Mouse (Mus musculus): ENCODE measurements around the gene Hist1h2ae. TPM values are rescaled to one million over a fixed set of nuclear protein-coding genes. Genes with fewer than 3 reads are reported as not detected.
"Not testable (repeated sequence)": the region's sequence is repeated elsewhere in the genome, so short reads cannot be mapped to it uniquely, and the experiment has no call there.

Hist1h2ae gene
- polyA plus RNA-seq, 1 experiment: 1.3 TPM

DNA sequence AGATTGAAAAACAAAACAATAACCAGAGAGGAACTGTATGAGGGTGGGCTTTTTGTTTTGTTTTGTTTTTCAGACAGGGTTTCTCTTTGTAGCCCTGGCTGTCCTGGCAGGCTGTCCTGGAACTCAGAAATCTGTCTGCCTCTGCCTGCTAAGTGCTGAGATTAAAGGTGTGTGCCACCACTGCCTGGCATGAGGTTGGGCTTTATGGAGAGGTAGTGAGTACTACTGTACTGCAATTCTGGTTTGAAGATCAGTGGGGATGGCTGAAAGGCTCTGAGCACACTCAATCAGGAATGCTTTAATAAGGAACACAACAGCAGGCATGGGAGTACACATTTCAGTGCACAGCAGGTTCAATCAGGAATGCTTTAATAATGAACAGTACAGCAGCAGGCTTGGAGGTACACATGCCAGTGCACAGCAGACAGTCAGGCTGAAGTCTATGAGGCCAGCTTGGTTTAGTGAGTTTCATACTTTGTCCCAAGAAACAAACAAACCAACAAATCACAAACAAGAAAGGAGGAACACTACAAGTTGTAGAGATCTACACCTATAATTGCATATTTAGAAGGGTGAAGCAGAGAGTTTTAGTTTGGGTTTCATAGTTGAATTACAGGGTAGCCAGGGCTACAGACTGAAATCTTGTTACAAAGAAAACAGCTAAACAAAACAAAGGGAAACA is 12.5 kb upstream of the Hist1h2ae start:
- DNase-seq (ENCODE audit: low read depth): no peak

DNA sequence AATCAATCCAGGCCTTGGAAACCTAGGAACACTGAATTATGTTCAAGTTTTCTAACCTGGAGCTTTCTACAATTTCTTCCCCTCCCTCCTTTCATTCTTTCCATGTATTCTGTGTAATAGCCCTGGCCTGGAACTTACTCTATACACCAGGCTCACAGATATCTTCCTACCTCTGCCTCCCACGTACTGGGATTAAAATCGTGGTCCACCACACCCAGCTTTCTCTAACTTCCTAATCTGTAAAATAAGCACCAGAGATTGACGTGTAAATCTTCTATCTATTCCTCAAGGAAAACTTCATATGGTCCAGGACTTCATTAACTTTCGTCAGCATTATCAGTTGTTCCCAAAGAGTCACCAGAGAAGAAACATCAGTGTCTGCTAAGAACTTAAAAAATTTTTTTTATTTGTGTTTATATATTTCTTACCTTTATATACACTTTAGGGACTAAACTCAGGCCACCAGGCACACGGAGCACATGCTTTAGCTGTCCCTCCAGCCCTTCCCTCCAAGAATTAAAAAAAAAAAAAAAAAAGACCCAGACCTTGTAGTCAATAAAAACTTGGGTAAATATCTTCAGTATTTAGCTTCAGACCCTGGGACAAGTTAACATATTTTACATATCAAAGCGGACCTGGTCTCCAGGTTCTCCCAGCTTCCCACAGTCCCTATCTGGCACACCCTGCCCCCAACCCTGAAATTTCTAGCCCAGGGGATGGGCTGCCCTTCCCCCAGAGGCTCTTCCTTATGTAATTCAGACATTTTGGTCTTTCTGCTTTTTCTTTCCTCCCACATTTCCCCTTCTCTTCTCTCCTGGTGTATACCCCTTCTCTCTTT is 11.4 kb upstream of the Hist1h2ae start:
- no peak for DNase-seq (ENCODE audit: low read depth)

DNA sequence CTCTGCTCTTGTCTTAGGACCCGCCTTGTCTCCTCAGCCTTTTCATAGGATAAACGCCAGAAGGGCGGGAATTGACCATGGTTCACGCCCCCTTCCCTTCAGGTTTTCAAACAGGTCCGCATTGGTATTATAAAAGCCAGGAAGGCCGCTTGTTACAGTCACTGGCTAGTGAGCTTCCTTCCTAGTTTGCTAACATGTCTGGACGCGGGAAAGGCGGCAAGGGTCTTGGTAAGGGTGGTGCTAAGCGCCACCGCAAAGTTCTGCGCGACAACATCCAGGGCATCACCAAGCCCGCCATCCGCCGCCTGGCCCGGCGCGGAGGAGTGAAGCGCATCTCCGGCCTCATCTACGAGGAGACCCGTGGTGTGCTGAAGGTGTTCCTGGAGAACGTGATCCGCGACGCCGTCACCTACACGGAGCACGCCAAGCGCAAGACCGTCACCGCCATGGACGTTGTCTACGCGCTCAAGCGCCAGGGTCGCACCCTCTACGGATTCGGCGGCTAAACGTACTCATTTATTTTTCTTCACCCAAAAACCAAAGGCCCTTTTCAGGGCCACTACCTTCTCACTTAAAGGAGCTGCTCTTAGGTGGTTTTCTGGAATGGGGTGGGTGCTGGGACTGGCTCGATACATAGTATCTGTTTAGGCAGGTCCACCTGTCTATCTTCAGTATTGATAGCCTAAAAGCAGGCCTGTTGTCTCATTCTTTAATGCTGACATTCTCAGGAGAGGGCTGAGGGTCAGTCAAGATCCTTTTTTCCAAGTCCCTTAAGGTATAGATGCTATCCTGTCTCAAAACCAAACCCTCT is 10.6 kb upstream of the Hist1h2ae start, which contains the start of gene Hist1h4d:
Gene Hist1h4d, plus strand, starts transcription at position 191 of the 811 bp plus-strand sequence.
- DNase-seq (ENCODE audit: low read depth): peak; percentile 92

DNA sequence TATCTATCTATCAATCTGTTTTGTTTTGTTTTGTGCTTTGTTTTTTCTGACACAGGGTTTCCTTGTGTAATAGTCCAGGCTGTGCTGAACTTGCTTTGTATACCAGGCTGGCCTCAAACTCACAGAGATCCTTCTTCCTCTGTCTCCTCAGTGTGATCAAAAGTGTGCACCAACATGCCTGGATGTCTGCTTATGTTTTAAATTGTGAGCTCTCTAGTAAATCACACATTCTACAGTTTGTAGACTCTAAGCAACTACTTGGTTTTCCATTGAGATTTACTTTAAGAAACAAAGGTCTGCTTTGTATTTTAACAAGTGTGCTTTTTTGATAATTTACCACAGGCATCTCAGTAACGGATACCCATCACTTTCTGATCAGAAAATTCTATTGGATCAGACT is 6.8 kb upstream of the Hist1h2ae start:
- DNase-seq (ENCODE audit: low read depth): no peak

DNA sequence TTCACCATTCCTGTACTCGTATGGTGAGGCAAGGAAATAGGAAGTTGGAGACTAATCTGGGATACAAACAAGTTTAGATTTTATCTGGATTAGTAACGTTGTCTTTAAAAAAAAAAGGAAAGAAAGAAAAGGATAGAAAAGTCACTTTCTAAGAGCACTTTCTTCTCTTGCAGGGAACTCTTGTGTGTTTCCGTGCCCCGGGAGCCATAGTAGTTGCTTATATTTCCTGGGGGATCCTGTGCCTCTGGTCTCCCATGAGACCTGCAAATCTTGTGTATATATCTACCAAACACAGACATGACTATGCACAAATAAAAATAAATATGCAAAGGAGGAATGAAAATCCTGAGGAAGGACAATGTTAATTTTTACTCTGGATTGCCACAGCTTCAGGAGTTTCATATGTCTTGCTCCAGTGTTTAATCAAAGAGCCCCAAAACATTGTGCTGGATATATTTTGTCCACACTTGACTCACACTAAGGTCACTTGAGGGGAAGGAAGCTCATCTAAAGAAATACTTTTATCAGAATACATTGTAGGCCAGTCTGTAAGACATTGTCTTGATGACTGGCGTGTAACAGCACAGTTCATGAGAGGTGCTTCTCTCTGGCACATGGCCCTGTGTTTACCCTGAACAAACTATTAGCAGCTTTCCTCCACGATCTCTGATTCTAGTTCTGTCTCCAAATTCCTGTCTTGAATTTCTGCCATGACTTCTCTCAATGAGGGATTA is 6.1 kb upstream of the Hist1h2ae start:
- DNase-seq (ENCODE audit: low read depth): no peak

DNA sequence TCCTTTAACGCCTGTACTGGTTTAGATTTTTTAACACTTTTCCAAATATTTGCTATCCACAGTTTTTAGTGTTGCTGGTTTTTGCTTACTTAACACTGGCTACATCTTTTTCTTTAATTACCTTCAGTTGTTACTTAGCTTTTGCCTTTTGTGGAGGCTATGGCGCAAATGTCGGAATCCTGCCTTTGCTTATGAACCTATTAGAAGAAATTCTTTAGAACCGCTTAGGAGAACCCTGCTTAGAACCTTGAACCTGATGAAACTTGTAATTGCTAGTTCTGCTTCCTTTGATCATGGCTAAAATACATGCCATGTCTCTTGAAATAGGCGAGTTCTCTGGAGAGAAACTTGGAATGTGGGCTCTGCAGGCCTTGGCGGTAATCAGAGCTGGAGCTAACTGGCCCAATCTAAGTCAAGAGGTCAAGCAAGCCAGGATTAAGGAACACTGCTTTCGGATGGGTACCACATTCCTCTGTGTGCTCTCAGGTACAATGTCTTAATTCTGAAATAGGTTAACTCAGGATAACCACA is 5.4 kb upstream of the Hist1h2ae start:
- DNase-seq (ENCODE audit: low read depth): no peak

DNA sequence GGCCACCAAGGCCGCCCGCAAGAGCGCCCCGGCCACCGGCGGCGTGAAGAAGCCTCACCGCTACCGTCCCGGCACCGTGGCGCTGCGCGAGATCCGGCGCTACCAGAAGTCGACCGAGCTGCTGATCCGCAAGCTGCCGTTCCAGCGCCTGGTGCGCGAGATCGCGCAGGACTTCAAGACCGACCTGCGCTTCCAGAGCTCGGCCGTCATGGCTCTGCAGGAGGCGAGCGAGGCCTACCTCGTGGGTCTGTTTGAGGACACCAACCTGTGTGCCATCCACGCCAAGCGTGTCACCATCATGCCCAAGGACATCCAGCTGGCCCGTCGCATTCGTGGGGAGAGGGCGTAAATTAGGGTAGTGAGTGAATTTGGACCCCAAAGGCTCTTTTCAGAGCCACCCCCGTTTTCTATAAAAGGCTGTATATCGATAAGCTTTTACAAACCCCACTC is 4.9 kb upstream of the Hist1h2ae start:
- not testable (repeated sequence) for DNase-seq (ENCODE audit: low read depth)

DNA sequence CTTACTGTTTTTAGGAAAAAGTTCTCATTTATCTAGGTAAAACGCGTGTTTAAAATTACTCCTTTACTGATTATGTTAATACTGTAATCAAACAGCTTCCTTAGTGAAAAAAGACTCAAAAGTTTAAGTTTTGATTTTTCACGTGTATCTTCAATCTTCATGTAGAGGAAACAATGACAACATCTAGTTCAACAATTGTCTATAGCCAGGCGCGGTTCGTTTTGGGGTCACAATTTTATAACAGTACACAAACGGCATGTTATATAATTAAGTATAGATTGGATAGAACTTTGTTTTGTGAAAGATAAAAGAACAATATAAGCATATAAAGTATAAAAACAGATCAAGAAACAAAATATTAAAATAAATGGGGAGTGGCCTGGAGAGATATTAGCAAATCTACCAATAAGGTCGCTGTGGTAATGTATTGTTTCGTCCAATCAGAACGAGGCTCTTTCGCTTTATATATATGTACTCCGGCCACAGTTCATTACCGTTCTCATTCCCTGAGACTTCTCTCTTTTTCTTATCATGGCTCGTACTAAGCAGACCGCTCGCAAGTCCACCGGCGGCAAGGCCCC is 4.3 kb upstream of the Hist1h2ae start, which contains the start of gene Hist1h3d:
Gene Hist1h3d, plus strand, starts transcription at position 493 of the 581 bp plus-strand sequence.
- DNase-seq (ENCODE audit: low read depth): no peak

DNA sequence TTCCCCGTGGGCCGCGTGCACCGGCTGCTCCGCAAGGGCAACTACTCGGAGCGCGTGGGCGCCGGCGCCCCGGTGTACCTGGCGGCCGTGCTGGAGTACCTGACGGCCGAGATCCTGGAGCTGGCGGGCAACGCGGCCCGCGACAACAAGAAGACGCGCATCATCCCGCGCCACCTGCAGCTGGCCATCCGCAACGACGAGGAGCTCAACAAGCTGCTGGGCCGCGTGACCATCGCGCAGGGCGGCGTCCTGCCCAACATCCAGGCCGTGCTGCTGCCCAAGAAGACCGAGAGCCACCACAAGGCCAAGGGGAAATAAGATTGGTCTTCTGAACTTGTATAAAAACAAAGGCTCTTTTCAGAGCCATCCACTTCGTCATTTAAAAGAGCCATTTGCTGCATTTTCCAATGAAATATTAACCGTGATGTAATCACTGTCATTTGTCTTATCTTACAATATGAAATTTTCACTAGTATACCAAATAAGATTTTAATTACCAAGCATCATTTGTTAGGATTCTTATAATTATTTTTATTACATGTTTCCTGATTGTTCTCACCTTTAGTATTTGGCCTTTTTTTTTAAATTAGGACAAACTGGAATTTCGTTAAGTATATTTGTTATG is 3.6 kb upstream of the Hist1h2ae start:
- not testable (repeated sequence) for DNase-seq (ENCODE audit: low read depth)

DNA sequence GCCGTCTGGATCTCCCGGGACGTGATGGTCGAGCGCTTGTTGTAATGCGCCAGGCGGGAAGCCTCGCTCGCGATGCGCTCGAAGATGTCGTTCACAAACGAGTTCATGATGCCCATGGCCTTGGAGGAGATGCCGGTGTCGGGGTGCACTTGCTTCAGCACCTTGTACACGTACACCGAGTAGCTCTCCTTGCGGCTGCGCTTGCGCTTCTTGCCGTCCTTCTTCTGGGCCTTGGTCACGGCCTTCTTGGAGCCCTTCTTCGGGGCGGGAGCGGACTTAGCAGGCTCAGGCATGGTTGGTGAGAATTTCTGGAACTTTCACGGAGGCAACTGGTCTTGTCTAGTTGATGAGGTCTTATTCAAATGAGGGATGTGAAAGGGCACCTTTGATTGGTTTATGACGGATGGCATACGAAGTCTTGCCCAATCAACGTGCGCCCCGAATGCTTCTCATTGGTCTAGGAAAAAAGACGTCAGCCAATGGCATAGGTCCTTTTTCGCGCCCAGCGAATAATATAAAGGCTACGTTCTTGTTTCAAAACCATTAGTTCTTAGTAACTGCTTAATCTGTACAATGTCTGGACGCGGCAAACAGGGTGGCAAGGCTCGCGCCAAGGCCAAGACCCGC is 3.0 kb upstream of the Hist1h2ae start, which contains the start of the genes Hist1h2bf and Hist1h2ad:
Gene Hist1h2bf, minus strand, starts transcription at position 299 of the 627 bp plus-strand sequence.
Gene Hist1h2ad, plus strand, starts transcription at position 484 of the 627 bp plus-strand sequence.
- not testable (repeated sequence) for DNase-seq (ENCODE audit: low read depth)

DNA sequence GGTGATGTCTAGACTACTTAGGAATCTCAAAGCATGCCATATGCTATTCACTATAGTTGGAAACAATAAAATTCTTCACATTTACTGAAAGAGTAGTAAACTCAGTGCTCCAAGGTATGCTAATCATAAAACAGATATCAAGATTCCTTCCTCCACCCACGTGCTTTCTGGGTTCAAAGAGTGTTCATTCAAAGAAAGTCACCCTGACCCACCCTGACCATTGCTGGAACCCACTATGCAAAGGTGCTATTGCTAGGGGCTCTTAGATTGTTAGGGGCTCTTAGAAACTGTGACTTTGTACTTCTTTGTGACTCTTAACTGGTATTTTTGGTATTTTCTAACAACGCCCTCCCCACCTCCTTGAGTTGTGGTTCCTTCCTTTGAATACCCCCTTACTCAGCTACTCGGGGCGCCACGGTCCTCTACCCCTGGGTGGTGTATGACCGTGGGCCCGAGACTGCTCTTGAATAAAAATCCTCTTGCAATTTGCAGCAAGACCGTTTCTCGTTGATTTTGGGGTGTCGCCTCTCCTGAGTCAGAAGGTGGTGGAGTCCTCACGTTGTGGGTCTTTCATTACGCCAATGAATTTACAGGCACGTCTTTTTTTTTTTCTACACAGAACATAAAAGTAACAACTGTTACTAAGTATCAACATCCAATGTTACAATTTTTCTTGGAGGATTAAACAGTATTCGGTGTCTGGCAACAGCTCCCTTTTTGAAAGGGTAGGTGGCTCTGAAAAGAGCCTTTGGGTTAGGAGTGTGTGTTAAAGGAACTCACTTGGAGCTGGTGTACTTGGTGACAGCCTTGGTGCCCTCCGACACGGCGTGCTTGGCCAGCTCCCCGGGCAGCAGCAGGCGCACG is 2.2 kb upstream of the Hist1h2ae start:
- not testable (repeated sequence) for DNase-seq (ENCODE audit: low read depth)

DNA sequence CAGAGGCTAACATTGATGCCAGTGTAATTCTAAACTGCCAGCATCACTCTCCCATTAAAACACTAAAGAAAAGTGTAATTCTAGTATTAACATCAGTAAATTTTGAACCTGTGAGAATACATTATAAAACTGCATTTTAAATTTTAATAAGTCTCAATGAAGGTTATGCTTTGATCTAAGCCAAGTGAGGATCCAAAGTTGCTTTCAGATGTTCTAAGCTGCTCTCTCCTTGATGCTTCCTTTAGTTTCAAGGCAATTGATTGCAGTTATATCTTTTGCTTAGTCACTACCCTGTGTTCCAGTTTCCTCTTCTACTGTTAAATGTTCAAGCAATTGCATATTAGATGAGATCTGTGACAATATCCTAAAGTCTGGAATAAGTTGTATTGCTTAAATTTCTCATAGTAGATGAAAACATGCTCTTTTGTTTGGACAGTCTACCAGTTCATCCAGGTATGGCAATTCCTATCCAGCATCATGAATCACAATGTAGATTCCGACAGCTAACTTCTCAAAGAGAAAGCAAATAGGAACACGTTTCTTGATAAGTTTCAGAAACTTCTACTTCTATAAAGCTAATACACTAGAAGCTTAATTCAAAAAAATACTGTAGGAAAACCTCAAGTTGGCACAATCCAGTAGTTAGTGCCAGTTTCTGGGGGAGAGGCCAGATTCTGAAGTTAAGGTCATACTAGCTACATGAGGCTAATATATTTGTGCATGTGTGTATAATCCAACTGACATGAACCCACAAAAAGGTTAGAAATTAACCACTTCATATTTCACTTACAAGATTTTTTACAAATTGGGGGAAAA is 1.4 kb upstream of the Hist1h2ae start:
- DNase-seq (ENCODE audit: low read depth): no peak

DNA sequence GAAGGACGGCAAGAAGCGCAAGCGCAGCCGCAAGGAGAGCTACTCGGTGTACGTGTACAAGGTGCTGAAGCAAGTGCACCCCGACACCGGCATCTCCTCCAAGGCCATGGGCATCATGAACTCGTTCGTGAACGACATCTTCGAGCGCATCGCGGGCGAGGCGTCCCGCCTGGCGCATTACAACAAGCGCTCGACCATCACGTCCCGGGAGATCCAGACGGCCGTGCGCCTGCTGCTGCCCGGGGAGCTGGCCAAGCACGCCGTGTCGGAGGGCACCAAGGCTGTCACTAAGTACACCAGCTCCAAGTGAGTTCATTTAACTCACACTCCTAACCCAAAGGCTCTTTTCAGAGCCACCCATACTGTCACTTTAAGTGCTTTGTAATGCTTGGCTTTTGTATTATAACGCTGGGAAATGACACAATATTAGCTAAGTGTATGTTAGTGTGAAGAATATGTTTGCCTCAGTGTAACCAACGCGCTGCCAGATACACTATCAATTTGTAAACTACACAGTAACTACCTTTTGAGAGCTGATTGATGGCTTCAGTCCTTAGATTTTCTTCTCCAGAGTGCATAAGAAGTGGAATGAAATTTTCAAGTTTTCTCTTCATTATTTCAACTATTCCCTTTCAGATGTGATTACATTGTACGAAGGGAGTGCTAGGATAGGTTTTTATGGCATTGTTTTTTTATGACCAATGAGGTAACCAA is 641 bp upstream of the Hist1h2ae start:
- not testable (repeated sequence) for DNase-seq (ENCODE audit: low read depth)

DNA sequence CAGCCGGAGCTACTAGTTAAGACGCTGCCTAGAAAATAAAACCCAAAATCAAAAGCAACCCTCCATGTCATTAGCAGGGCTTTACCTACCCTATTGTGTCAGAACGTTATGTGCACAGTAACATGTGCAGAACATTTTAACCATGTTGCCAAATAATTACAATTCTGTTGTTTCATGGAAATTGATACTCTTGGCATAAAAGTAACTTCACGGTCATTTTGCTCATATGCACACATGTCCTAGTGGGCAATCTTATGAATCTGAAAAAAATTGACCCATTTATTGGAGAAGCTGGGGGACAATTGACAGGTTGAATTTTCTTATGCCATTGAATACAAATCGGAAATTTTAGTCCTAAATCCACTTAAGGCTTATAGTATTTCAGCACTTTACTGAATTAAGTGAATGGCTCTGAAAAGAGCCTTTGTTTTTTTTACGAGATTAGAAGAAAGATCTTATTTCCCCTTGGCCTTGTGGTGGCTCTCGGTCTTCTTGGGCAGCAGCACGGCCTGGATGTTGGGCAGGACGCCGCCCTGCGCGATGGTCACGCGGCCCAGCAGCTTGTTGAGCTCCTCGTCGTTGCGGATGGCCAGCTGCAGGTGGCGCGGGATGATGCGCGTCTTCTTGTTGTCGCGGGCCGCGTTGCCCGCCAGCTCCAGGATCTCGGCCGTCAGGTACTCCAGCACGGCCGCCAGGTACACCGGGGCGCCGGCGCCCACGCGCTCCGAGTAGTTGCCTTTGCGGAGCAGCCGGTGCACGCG is 579 bp downstream of the Hist1h2ae start:
- not testable (repeated sequence) for DNase-seq (ENCODE audit: low read depth)

DNA sequence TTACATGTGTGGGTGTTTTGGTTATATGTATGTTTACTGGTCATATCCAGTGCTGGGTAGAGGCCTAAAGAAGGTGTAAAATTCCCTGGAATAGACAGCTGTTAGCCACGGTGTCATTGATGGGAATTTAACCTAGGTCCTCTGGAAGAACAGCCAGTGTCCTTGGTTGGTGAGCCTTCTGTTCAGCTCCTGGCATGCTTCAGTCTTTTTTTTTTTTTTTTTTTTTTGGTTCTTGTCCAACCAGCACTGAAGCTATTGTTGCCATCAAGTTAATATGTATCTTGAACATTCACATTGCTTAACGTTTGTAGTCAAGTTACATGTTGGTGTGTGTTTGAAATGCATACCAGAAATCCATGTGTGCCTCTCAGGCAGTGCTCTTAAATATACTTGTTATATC is 6.5 kb downstream of the Hist1h2ae start:
- DNase-seq (ENCODE audit: low read depth): no peak

All from gonadal fat pad, adult 2 months (tissue).